Mouse (Mus musculus) ovary, adult 2 months (tissue): ENCODE measurements around the gene AC124502.3. TPM values are rescaled to one million over a fixed set of nuclear protein-coding genes. Genes with fewer than 3 reads are reported as not detected.

Experiments
- polyA plus RNA-seq: library from polyadenylated mRNA; depleted of rRNA; stranded (reverse); fragments of >200 nt; gene quantifications from 2 replicates; pipeline ENCODE4 v1.2.3, GENCODE M21; 2012; rRNA removed

The AC124502.3 gene
- polyA plus RNA-seq, result 1.6 and 2.1 TPM in 2 replicates

GRCm38 (mm10) chr19:5038709-5039156, at the start of gene AC124502.3, which contains the start of gene B4gat1:
Gene AC124502.3, plus strand, starts transcription at chr19:5038891.
Gene B4gat1, plus strand, starts transcription at chr19:5038826.

GRCm38 (mm10) chr19:4990256-4990625, 48.5 kb upstream of the AC124502.3 start, which contains the start of gene Npas4:
Gene Npas4, minus strand, starts transcription at chr19:4990316.

GRCm38 (mm10) chr19:5023621-5024479, 14.8 kb upstream of the AC124502.3 start, which contains the start of gene Slc29a2:
Gene Slc29a2, plus strand, starts transcription at chr19:5023860.

GRCm38 (mm10) chr19:5040862-5041523, 2.3 kb downstream of the AC124502.3 start, which contains the start of gene Brms1:
Gene Brms1, plus strand, starts transcription at chr19:5041354.

DNA sequence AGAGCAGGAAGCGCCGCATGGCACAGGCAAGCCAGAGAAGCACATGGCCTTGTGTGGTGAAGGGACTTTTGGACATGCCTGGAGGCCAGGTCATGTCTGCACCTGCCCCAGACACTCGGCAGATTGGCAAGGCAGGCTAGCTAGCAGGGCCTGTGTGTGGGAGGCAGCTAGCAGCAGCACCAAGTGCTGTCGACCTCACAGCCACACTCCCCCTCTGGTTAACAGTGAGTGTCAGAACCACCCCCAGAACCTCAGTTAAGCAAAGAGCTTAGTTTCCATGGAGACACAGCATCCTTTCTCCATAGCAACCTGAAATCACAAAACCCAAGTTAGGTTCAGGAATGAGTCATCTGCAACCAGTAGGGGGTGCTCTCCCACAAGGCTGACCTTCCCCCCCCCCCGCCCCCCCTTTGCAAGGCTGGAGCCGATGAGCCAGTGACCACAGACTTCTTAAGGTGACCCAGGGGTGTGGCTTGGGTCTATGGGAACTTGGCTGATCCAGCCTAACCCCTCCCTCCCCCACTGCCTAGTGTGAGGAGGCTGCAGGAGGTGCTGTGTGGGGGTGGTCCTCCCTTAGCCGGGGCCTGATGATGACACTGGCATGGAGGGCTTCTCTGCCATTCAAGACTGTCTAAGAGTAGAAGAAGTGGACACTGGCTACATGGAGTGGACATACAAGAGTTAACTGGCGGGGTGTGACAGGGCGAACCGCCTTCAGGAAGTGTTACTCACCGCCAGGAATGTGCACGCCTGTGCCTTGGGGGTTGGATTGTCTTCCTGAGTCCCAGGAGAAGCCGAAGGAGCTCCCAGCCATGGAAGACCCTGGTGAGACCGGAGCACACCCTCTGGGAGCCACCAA, 11.6 kb downstream of the AC124502.3 start, which contains the start of gene Rin1:
Gene Rin1 (plus strand): TSS at position 435 of the 859 bp plus-strand sequence.

DNA sequence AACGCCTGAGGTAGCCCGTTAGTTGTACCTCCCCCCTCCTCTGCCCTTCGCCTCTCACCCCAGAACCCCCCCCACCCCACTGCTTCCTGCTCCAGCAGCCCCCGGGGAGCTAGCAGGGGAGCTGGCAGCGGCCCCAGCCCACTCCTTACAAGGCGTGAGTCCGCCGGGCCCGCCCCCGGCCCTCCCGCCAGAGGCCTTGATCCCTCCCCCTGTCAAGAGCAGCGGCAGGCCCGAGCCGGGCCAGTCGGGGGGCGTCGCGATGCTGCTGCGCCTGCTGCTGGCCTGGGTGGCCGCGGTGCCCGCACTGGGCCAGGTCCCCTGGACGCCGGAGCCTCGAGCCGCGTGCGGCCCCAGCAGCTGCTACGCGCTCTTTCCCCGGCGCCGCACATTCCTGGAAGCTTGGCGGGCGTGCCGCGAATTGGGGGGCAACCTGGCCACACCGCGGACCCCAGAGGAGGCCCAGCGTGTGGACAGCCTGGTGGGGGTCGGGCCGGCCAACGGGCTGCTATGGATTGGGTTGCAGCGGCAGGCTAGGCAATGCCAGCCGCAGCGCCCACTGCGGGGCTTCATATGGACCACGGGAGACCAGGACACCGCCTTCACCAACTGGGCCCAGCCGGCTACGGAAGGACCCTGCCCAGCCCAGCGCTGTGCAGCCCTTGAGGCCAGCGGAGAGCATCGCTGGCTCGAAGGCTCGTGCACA, 29.3 kb downstream of the AC124502.3 start, which contains the start of gene Cd248:
Gene Cd248 (plus strand): TSS at position 212 of the 703 bp plus-strand sequence.

GRCm38 (mm10) chr19:5085145-5085863, 46.6 kb downstream of the AC124502.3 start, which contains the start of gene Tmem151a:
Gene Tmem151a, minus strand, starts transcription at chr19:5085531.

DNA sequence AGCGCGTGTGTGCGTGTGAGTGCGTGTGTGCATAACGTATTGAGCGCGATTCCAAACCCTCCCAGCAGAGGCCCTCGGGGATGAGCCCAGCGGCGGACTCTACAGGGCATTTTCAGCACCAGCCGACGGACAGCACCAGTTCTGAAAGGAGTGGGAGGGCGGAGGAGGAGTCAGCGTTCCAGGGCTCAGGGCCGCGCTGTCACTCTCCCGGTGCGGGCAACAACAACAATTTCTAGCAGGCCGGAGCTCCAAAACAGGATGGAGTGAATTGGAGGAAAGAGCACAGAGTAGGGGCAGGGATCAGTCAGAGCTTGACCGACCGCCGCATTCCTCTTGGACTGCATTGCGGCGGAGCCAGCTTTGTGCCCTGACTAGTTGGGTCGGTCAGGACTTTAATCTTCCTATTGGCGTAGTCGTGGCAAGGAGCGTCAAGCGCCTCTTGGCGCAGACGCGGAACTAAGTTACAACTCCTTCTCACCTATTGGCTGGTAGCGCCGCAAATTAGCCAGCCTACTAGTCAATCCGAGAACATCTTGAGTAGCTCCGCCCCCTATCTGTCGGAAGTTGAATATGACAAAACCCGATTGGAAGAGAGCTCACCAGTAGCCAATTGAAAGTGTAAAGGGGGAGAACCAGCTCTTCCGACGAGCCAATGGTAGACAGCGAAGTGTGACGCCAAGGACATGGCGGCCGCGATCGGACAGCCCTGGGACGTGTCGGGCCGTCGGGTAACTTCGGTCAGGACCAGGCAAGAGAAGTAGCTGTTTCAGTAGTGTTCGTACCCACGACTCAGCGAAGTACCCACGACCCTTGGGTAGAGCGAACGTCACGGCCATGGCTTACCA, 49.4 kb downstream of the AC124502.3 start, which contains the start of gene Yif1a:
Gene Yif1a (plus strand): TSS at position 655 of the 845 bp plus-strand sequence.

DNA sequence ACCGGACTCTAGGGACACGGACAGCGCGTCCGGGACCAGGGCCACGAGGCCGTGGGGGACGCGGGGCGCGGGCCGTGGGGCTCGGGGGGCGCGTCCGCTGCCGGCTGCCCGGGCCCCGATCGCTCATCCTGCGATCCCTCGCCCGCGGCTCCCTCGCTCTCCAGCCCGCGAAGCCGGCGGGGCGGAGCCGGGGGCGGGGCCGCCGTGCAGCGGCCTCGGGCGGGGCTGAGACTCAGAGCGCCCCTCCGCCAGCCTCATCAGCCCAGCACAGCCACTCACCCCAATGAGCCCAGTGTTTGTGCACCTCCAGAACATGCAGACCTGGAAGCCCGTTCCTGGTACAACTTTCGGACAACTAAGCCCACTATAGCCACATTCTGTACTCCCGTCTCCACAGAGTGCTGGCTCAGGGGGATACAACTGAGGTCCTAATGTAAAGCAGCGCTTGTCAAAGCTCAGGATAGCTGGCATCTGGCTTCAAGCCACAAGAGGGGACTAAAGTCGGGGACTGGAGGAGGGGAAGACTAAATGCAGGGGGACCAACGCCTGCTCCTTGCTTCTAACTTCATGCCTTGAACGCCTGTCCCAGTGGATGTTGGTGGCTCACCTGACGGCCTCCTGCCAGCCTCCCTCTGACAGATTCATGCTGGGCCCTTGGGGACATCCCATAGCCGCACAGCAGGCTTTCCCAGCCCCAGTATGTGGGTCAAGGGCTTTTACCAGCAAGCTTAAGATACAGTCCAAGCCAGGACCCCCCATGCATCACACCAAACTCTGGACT, 59.9 kb downstream of the AC124502.3 start, which contains the start of gene Cnih2:
Gene Cnih2 (minus strand): TSS at position 159 of the 781 bp plus-strand sequence.

Other genes starting within 250 kb of the AC124502.3 start
- gene Rbm4, start 245.0 kb upstream of the AC124502.3 start, polyA plus RNA-seq, result 45.2 and 82.8 TPM in 2 replicates
- 22.3 and 49.8 TPM in 2 replicates for gene Gm21992, start 227.3 kb upstream of the AC124502.3 start, polyA plus RNA-seq
- 124 and 130 TPM in 2 replicates for gene Rbm14, start 227.3 kb upstream of the AC124502.3 start, polyA plus RNA-seq
- gene Ccs, start 199.6 kb upstream of the AC124502.3 start, polyA plus RNA-seq, result 48.6 and 71.6 TPM in 2 replicates
- 0.29 and 0.47 TPM in 2 replicates for gene Ccdc87, start 199.5 kb upstream of the AC124502.3 start, polyA plus RNA-seq
- 443 and 448 TPM in 2 replicates for gene Ctsf, start 183.8 kb upstream of the AC124502.3 start, polyA plus RNA-seq
- gene Actn3, start 161.0 kb upstream of the AC124502.3 start, polyA plus RNA-seq, result 3.2 and 3.8 TPM in 2 replicates
- 50.8 and 63.0 TPM in 2 replicates for gene Zdhhc24, start 160.2 kb upstream of the AC124502.3 start, polyA plus RNA-seq
- gene Bbs1, start 132.3 kb upstream of the AC124502.3 start, polyA plus RNA-seq, result 9.8 and 13.1 TPM in 2 replicates
- gene Dpp3, start 110.6 kb upstream of the AC124502.3 start, polyA plus RNA-seq, result 158 and 220 TPM in 2 replicates
- gene Peli3, start 95.8 kb upstream of the AC124502.3 start, polyA plus RNA-seq, result 12.9 and 17.8 TPM in 2 replicates
- 16.6 and 19.4 TPM in 2 replicates for gene Mrpl11, start 76.7 kb upstream of the AC124502.3 start, polyA plus RNA-seq
- 2.8 and 4.2 TPM in 2 replicates for gene Npas4, start 48.6 kb upstream of the AC124502.3 start, polyA plus RNA-seq
- 22.3 and 29.6 TPM in 2 replicates for gene Slc29a2, start 15.0 kb upstream of the AC124502.3 start, polyA plus RNA-seq
- 69.6 and 74.6 TPM in 2 replicates for gene B4gat1, start 65 bp upstream of the AC124502.3 start, polyA plus RNA-seq
- gene Brms1, start 2.5 kb downstream of the AC124502.3 start, polyA plus RNA-seq, result 33.0 and 36.1 TPM in 2 replicates
- 18.2 and 24.3 TPM in 2 replicates for gene Rin1, start 11.6 kb downstream of the AC124502.3 start, polyA plus RNA-seq
- 31.1 and 41.1 TPM in 2 replicates for gene Cd248, start 29.2 kb downstream of the AC124502.3 start, polyA plus RNA-seq
- gene Tmem151a, start 46.6 kb downstream of the AC124502.3 start, polyA plus RNA-seq, result 8.9 and 12.9 TPM in 2 replicates
- gene Yif1a, start 49.6 kb downstream of the AC124502.3 start, polyA plus RNA-seq, result 166 and 167 TPM in 2 replicates
- 14.4 and 14.6 TPM in 2 replicates for gene Cnih2, start 59.6 kb downstream of the AC124502.3 start, polyA plus RNA-seq
- 228 and 236 TPM in 2 replicates for gene Rab1b, start 68.2 kb downstream of the AC124502.3 start, polyA plus RNA-seq
- gene Klc2, start 79.7 kb downstream of the AC124502.3 start, polyA plus RNA-seq, result 184 and 197 TPM in 2 replicates
- 59.2 and 59.9 TPM in 2 replicates for gene Pacs1, start 234.2 kb downstream of the AC124502.3 start, polyA plus RNA-seq